Mouse (Mus musculus) ES-E14 (cell line): Measurements from ENCODE around the gene Ccr1l1.

Experiments
- ZC3H11A ChIP-seq: IDR thresholded peaks from 2 replicates; pipeline ENCODE4 v1.6.1; 2012; ENCODE audit warnings: low read depth, mild to moderate bottlenecking, inconsistent platforms, low read length, borderline replicate concordance
- ZNF384 ChIP-seq: IDR thresholded peaks from 2 replicates; pipeline ENCODE4 v1.6.1; 2012; ENCODE audit warnings: low read depth, low read length, inconsistent platforms

DNA sequence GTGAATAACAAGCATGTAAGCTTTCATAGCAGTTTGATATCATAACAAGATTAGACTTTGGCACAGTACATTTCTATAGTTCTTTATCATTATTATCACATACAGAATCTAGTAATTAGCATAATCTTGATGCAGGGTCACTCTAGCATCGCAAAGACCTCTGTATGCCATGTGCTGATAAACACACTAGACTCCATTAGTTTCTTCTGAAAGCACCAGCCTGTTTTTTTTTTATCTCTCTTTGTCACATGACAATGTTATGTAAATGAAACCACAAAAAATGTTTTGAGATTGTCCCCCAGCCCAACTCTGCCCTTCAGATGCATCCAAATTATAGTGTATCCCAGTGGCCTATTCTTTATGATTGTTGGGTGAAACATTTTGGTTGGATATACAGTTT, 30.4 kb downstream of the Ccr1l1 start:
- TF ChIP-seq ZNF384 (no peak), ZC3H11A (no peak)
